Mouse (Mus musculus) lung, embryonic 14.5 days (tissue): Measurements from ENCODE around the gene Bysl. TPM values are rescaled to one million over a fixed set of nuclear protein-coding genes. Genes with fewer than 3 reads are reported as not detected.

Source experiments
- ATAC-seq: fragments of 200-750 bp; cut with Nextera tagmentation; 2 replicates; pipeline ENCODE4 v1.8.0; 2017; ENCODE audit warnings: mild to moderate bottlenecking, moderate TSS enrichment, moderate library complexity; ENCODE audit not compliant: insufficient read depth
- DNase-seq: peaks from one replicate; pipeline ENCODE4 v3.0.0-alpha.2; 2015
- H3K27ac ChIP-seq: fragments of 300-500 bp; sonication (generic); 2 replicates; pipeline ENCODE4 v1.5.1; 2014; ENCODE audit warnings: low read depth, mild to moderate bottlenecking, moderate library complexity
- H3K27me3 ChIP-seq: fragments of 300-500 bp; sonication (generic); 2 replicates; pipeline ENCODE4 v1.6.1; 2014; ENCODE audit warnings: low read length, control low read depth; ENCODE audit not compliant: insufficient read depth
- H3K36me3 ChIP-seq: fragments of 300-500 bp; sonication (generic); 2 replicates; pipeline ENCODE4 v1.6.1; 2014; ENCODE audit warnings: control low read depth; ENCODE audit not compliant: insufficient read depth
- H3K4me1 ChIP-seq: fragments of 300-500 bp; sonication (generic); 2 replicates; pipeline ENCODE4 v1.6.1; 2014; ENCODE audit warnings: antibody characterized with exemption, control low read depth; ENCODE audit not compliant: insufficient read depth
- H3K4me2 ChIP-seq: fragments of 300-500 bp; sonication (generic); 2 replicates; pipeline ENCODE4 v1.6.1; 2014; ENCODE audit warnings: mild to moderate bottlenecking
- H3K4me3 ChIP-seq: fragments of 300-500 bp; sonication (generic); 2 replicates; pipeline ENCODE4 v1.5.1; 2014; ENCODE audit warnings: low read depth, low read length
- H3K9ac ChIP-seq: fragments of 300-500 bp; sonication (generic); 2 replicates; pipeline ENCODE4 v1.6.1; 2014
- H3K9me3 ChIP-seq: fragments of 300-500 bp; sonication (generic); 2 replicates; pipeline ENCODE4 v1.6.1; 2016; ENCODE audit warnings: low read depth, low read length, control low read depth
- CTCF ChIP-seq: IDR thresholded peaks from 2 replicates; pipeline ENCODE4 v1.5.1; 2016; ENCODE audit warnings: antibody characterized with exemption, low read depth
- WGBS: fragments of 180-500 bp; shearing (Covaris S2); extraction: QIAGEN DNeasy Blood & Tissue Kit; methylation state at CpG from one replicate; pipeline ENCODE4 v1.1.7; 2014; 5-methylcytosine and 5-hydroxymethylcytosine counted together
- polyA plus RNA-seq: library from polyadenylated mRNA; unstranded; fragments of >200 nt; fragmentation: Nextera tagmentation; extraction: Ambion mirVana; gene quantifications from 2 replicates; pipeline ENCODE4 v1.2.1, GENCODE M21; 2014

The Bysl gene
- polyA plus RNA-seq, 1 experiment from 2014 or later: 25.4 TPM

DNA sequence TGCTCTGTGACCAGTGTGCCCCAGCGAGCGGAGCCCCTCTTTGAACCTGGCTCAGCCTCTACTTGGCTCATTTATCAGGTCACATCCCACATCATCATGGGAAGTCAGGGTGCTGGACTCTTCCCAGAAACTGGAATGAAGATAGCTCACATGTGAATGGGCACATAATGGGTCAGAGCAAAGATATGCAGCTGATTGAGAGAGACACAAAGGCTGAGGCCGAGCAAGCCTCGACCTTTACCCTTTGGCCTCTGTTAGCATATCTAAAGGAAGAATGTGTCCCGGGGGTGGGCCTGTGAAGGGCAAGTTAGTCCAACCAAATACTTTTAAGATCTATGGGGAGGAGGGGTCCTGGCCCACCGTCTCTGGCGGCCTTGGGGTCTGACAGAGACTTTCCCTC lies 39.7 kb downstream of the Bysl start:
- no peaks in the 10 kb centered on the region for H3K27me3 ChIP-seq
- H3K4me2 ChIP-seq: no peak overlapping the region
- no peak overlapping the region for H3K27ac ChIP-seq
- H3K36me3 ChIP-seq: no peaks in the 10 kb centered on the region
- H3K9me3 ChIP-seq: no peaks in the 10 kb centered on the region
- no peak for TF ChIP-seq CTCF
- WGBS: 45% methylated on average over 7 of the region's 7 CpGs
- H3K4me3 ChIP-seq: no peak overlapping the region
- ATAC-seq (no peak), DNase-seq (no peak)
- H3K9ac ChIP-seq: no peak overlapping the region
- H3K4me1 ChIP-seq: no peaks in the 10 kb centered on the region

DNA sequence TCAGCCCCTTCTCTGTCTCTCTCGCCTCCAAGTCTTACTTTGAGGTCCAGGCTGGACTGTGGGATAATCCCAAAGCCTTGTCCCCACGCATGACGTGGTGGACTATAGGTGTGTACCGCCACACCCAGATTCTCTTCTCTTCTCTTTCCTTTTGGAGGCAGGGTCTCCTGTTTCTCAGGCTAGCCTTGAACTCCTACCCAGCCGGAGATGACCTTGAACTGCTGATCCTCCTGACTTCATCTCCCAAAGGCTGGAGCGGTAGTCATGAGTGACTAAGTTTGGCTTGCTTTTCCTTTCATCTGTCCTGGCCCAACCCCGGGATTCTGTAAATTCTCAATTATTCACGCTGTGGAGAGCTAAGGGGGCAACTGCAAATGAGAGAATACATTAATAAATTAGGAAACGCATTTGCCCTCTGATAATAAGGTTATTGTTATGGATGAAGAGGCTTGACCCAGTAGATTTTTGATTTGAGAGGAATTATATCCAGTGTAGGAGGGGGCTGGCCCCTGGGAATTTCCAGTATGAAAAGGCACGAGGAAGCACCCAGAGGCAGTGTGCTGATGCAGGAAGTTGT lies 42.3 kb downstream of the Bysl start:
- H3K27ac ChIP-seq: no peak overlapping the region
- no peak overlapping the region for H3K4me3 ChIP-seq
- no peaks in the 10 kb centered on the region for H3K4me1 ChIP-seq
- no peak for TF ChIP-seq CTCF
- H3K9me3 ChIP-seq: no peaks in the 10 kb centered on the region
- ATAC-seq: no peak
- no peaks in the 10 kb centered on the region for H3K27me3 ChIP-seq
- H3K9ac ChIP-seq: no peak overlapping the region
- WGBS: 85% methylated on average over 10 of the region's 10 CpGs
- H3K4me2 ChIP-seq: no peak overlapping the region
- H3K36me3 ChIP-seq: no peaks in the 10 kb centered on the region
- DNase-seq: no peak

DNA sequence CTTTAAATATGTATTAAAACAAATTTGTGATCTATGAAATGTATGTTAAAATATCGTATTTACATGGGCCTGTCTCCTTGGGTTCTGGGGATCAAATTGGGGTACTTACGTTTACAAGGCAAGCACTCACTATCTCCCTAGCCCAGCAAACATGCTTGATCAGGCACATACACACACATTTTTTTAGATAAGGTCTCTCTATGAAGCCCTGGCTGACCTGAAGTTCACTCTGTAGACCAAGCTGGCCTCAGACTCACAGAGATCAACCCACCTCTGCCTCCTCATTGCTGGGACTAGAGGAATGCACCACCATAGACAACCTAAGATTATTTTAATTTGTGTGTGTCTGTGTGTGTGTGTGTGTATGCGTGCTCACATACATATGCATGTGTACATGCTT lies 42.9 kb downstream of the Bysl start:
- ATAC-seq (no peak), DNase-seq (no peak)
- H3K4me2 ChIP-seq: no peak overlapping the region
- H3K27ac ChIP-seq: no peak overlapping the region
- no peaks in the 10 kb centered on the region for H3K36me3 ChIP-seq
- H3K27me3 ChIP-seq: no peaks in the 10 kb centered on the region
- H3K4me3 ChIP-seq: no peak overlapping the region
- no peak overlapping the region for H3K9ac ChIP-seq
- 90% methylated on average over 3 of the region's 3 CpGs for WGBS
- no peaks in the 10 kb centered on the region for H3K9me3 ChIP-seq
- TF ChIP-seq CTCF: no peak
- H3K4me1 ChIP-seq: no peaks in the 10 kb centered on the region

DNA sequence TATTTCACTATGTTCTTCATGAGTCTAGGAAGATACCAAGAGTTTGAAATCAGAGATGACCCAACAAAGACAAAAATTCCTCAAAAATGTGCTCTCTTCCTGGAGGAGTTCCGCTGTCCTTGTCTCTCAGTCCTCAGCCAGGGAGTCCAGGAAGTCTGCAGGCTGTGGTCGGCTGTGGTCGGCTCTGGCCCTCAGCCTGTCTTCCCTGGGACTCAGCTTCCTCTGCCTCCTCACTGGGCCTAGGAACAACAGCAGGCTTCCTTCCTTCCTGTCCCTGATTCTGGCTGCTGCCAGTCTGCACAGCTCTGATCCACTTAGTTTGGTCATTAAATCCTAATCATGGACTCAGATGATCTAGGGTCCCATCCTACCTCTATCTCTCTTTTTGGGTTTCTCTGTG lies 44.0 kb downstream of the Bysl start:
- no peak overlapping the region for H3K4me3 ChIP-seq
- no peaks in the 10 kb centered on the region for H3K36me3 ChIP-seq
- H3K9me3 ChIP-seq: no peaks in the 10 kb centered on the region
- WGBS: 63% methylated on average over 3 of the region's 3 CpGs
- no peak overlapping the region for H3K9ac ChIP-seq
- peak; percentile 41; the same call in 1 of the 2 replicates for ATAC-seq
- no peak for TF ChIP-seq CTCF
- peak overlapping the region; percentile 21; the same call in 1 of the 2 replicates for H3K27ac ChIP-seq
- DNase-seq: peak; percentile 50
- H3K27me3 ChIP-seq: no peaks in the 10 kb centered on the region
- H3K4me1 ChIP-seq: no peaks in the 10 kb centered on the region
- H3K4me2 ChIP-seq: no peak overlapping the region

DNA sequence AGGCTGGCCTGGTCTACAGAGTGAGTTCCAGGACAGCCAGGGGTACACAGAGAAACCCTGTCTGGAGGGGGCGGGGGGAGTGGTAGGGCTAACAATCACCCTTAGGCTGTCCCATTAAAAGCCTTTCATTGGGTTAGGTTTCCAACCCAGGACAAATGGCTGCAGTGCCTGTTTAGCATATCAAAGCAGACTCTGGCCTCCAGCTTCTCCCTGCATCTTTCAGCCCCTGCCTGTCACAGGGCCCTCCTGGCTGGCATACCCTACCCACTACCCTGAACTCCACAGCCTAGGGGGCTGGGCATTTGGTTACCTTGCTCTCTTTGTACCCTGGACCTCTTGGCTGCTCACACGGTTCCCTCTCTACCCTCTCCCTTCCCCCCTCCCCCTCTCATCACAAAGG lies 45.2 kb downstream of the Bysl start:
- Histone ChIP-seq H3K27ac (no peak overlapping the region), H3K9me3 (no peaks in the 10 kb centered on the region), H3K4me2 (no peak overlapping the region), H3K4me3 (no peak overlapping the region), H3K9ac (no peak overlapping the region), H3K4me1 (no peaks in the 10 kb centered on the region), H3K36me3 (no peaks in the 10 kb centered on the region), H3K27me3 (no peaks in the 10 kb centered on the region)
- TF ChIP-seq CTCF: no peak
- DNase-seq (no peak), ATAC-seq (no peak)
- WGBS: 53% methylated on average over 2 of the region's 2 CpGs

DNA sequence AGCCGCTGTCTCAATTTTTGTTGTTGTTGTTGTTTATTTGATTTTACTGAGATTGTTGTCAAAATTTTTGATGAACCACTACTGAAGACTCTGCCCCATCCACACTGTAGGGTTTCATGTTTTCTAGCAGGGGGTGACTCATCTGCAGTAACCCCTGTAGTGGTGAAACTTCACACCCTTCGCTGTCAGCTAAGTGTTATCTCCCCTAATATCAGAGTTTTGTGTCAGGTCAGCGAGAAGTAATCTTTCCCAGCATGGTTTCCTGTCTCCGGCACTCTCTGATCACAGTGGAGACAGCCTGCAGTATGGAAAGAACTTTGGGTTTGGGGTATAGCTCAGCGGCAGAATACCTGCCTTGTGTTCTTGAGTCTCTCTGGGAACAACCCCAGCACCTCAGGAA lies 46.7 kb downstream of the Bysl start:
- Histone ChIP-seq H3K4me2 (no peak overlapping the region), H3K9ac (no peak overlapping the region), H3K27me3 (no peaks in the 10 kb centered on the region), H3K9me3 (no peaks in the 10 kb centered on the region), H3K27ac (no peak overlapping the region), H3K36me3 (no peaks in the 10 kb centered on the region), H3K4me1 (no peaks in the 10 kb centered on the region), H3K4me3 (no peak overlapping the region)
- no peak for TF ChIP-seq CTCF
- ATAC-seq: no peak
- DNase-seq: no peak
- WGBS: 74% methylated on average over 5 of the region's 5 CpGs

DNA sequence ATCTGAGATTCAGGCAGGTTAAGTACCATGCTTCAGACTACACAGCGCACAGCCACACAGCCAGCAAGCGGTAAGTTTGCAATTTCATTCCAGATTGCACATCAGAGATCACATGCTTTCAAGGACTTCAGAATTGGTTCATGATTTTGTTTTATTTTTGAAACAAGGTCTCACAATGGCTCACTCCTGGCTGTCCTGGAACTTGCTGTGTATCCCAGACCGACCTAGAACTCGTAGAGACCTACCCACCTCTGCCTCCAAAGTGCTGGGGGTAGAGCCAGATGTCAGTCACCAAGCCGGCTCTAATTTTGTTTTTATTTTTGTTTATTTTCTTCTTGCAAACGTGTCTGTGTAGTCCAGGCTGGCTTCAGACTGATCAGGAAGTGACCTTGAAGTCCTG lies 48.4 kb downstream of the Bysl start:
- ATAC-seq: no peak
- Histone ChIP-seq H3K9ac (no peak overlapping the region), H3K27me3 (no peaks in the 10 kb centered on the region), H3K4me1 (no peaks in the 10 kb centered on the region), H3K36me3 (no peaks in the 10 kb centered on the region), H3K4me2 (no peak overlapping the region), H3K27ac (no peak overlapping the region), H3K4me3 (no peak overlapping the region), H3K9me3 (no peaks in the 10 kb centered on the region)
- WGBS: 77% methylated on average over 6 of the region's 6 CpGs
- TF ChIP-seq CTCF: no peak
- no peak for DNase-seq

DNA sequence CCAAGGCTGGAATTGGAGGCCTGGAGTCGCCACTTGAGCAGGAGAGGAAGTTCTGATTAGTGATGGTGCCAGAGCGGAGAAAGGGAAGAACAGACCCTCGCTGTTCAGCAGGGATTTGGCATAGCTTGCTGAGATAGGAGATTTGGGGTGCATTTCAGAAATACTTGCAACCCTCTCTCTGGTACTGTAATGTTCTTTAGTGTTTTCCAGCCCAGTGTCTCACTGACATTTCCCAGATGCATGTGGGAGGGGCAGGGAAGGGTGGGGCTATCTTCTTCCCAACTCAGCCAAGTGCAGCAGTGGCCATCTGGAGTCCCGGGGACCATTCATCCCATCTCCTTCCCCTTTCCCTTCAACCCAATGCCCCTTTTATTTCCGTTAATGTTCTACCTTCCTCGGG lies 51.6 kb downstream of the Bysl start:
- Histone ChIP-seq H3K4me1 (0 out of 2 replicates have a peak, but pooled peaks cover 2% of the 10 kb centered on the region), H3K9me3 (no peaks in the 10 kb centered on the region), H3K9ac (no peak overlapping the region), H3K27ac (no peak overlapping the region), H3K4me2 (no peak overlapping the region), H3K4me3 (no peak overlapping the region), H3K27me3 (no peaks in the 10 kb centered on the region), H3K36me3 (no peaks in the 10 kb centered on the region)
- TF ChIP-seq CTCF: no peak
- 54% methylated on average over 6 of the region's 6 CpGs for WGBS
- DNase-seq (no peak), ATAC-seq (no peak)
